Mouse (Mus musculus) heart, postnatal 0 days (tissue): Measurements from ENCODE around the gene Coq10a.

Source experiments
- CTCF ChIP-seq: IDR thresholded peaks from 2 replicates; pipeline ENCODE4 v1.5.1; 2016; ENCODE audit warnings: antibody characterized with exemption, control low read depth, low read depth
- EP300 ChIP-seq: IDR thresholded peaks from 2 replicates; pipeline ENCODE4 v1.6.1; 2016; ENCODE audit warnings: antibody characterized with exemption, low read depth

DNA sequence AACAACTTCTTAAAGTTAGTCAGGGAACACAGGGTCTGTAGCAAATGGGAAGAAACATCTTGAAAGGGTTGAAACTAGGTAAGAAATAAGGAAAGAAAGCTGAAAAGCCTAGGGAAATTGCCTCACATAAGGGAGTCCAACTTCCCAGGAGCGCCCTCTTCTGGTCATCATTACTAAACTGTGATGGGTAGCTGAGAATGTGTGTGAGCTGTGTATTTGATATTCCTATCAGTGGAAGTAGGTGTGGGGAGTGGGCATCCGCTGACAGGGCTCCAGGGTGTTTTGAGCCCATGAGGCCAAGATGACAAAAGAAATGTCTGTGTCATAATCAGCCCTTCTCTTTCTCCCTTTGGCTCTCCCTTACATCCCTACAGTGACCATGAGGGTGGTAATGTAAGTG is 10.0 kb downstream of the Coq10a start:
- peak; percentile 59 for TF ChIP-seq CTCF
- no peak for TF ChIP-seq EP300
